Mouse (Mus musculus) liver, embryonic 14 days (tissue): ENCODE measurements around the gene Scyl3. TPM values are rescaled to one million over a fixed set of nuclear protein-coding genes. Genes with fewer than 3 reads are reported as not detected.

Experiments used
- polyA plus RNA-seq: library from polyadenylated mRNA; depleted of rRNA; stranded (reverse); fragments of >200 nt; gene quantifications from 2 replicates; pipeline ENCODE4 v1.2.3, GENCODE M21; 2012; rRNA removed

Gene Scyl3
- polyA plus RNA-seq, result 7.1 and 7.4 TPM in 2 replicates

GRCm38 (mm10) chr1:163928846-163929245 is at the start of gene Scyl3:
Gene Scyl3 (plus strand): TSS chr1:163929100.

DNA sequence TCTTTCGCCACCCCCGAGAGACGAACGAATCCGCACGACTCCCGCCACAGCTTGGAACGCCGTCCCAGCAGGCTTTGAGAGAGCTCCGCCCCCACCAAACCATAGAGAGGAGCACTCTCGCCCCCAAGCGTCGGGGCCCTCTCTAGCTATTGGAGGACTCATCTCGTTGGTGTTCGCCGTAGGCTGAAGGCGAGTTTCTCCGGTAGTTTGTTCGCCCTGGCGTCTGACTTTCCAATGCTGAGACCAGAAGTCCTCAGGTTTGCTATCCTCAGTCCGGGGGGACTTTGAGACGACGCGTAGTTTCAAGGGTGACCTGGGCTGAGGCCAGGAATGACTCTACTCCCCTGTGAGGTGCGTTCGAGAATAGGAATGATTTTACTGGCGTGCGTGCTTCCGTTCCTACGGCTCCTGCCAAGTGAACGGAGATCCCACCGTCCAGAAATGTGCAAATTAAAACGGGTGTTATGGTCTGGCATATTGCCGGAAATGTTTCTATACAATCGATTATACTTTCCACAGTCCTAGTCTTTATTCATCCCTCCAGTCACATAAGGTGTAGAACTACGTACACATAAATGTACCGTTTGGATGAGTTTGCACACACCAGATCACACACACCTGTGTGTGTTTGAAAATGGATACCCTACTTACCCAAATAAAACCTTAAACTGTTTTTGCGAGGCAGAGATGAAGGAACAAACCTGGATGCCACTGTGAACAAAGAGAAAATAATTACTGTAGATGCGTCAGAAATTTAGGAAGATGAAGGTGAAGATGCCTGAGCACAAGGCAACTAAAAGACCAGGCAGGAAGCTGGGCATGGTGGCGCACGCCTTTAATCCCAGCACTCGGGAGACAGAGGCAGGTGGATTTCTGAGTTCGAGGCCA is 66.1 kb downstream of the Scyl3 start, which contains the start of the genes BC055324 and Mettl18:
BC055324 (minus strand) TSS at position 76 of the 888 bp plus-strand sequence.
Mettl18 (plus strand) TSS at position 169 of the 888 bp plus-strand sequence.

Other genes starting within 250 kb of the Scyl3 start
- gene Mettl11b, start 203.9 kb upstream of the Scyl3 start, polyA plus RNA-seq, result not detected in 2 replicates
- gene Kifap3, start 149.5 kb upstream of the Scyl3 start, polyA plus RNA-seq, result 1.4 TPM in 2 replicates
- gene BC055324, start 65.7 kb downstream of the Scyl3 start, polyA plus RNA-seq, result 8.1 and 9.3 TPM in 2 replicates
- 2.3 and 2.5 TPM in 2 replicates for gene Mettl18, start 65.8 kb downstream of the Scyl3 start, polyA plus RNA-seq
- 0.02 and 0.07 TPM in 2 replicates for gene Sele, start 119.1 kb downstream of the Scyl3 start, polyA plus RNA-seq
- 2.9 and 3.9 TPM in 2 replicates for gene Sell, start 132.9 kb downstream of the Scyl3 start, polyA plus RNA-seq
- 0.52 and 0.61 TPM in 2 replicates for gene Selp, start 186.2 kb downstream of the Scyl3 start, polyA plus RNA-seq
- gene F5, start 222.7 kb downstream of the Scyl3 start, polyA plus RNA-seq, result 8.1 and 8.8 TPM in 2 replicates